Mouse (Mus musculus): ENCODE measurements around the gene Acox2.

- TF ChIP-seq TAL1 (IDR thresholded peaks at IDR 0.05; ENCODE audit: low read length) (no peak), GATA1 (IDR thresholded peaks at IDR 0.05; ENCODE audit: low read length) (no peak)
These were observed 3.1 kb upstream of the Acox2 start for GRCm38 (mm10) chr14:8262242-8262641.
